Mouse (Mus musculus) brown adipose tissue, adult 24 weeks (tissue): ENCODE data around the gene Ppp1r15b. TPM values are rescaled to one million over a fixed set of nuclear protein-coding genes. Genes with fewer than 3 reads are reported as not detected.

Experiments
- H3K27ac ChIP-seq: fragments of 200-500 bp; replicated peaks from 2 replicates; pipeline ENCODE4 v1.5.1; 2012; ENCODE audit warnings: low read depth, mild to moderate bottlenecking, low read length
- H3K4me1 ChIP-seq: fragments of 200-500 bp; 2 replicates; pipeline ENCODE4 v1.6.1; 2012; ENCODE audit warnings: low read length, mixed read lengths; ENCODE audit not compliant: control insufficient read depth, insufficient read depth, insufficient read length
- H3K4me3 ChIP-seq: fragments of 200-500 bp; 2 replicates; pipeline ENCODE4 v1.5.1; 2012; ENCODE audit warnings: low read depth, mild to moderate bottlenecking, low read length, moderate library complexity; ENCODE audit not compliant: insufficient read depth
- polyA plus RNA-seq: library from polyadenylated mRNA; stranded (reverse); fragments of >200 nt; gene quantifications from 2 replicates; pipeline ENCODE4 v1.2.4, GENCODE M21; 2012; ENCODE audit not compliant: missing spikeins, insufficient read depth, insufficient read length

Ppp1r15b gene
- polyA plus RNA-seq, result 61.9 and 64.2 TPM in 2 replicates

DNA sequence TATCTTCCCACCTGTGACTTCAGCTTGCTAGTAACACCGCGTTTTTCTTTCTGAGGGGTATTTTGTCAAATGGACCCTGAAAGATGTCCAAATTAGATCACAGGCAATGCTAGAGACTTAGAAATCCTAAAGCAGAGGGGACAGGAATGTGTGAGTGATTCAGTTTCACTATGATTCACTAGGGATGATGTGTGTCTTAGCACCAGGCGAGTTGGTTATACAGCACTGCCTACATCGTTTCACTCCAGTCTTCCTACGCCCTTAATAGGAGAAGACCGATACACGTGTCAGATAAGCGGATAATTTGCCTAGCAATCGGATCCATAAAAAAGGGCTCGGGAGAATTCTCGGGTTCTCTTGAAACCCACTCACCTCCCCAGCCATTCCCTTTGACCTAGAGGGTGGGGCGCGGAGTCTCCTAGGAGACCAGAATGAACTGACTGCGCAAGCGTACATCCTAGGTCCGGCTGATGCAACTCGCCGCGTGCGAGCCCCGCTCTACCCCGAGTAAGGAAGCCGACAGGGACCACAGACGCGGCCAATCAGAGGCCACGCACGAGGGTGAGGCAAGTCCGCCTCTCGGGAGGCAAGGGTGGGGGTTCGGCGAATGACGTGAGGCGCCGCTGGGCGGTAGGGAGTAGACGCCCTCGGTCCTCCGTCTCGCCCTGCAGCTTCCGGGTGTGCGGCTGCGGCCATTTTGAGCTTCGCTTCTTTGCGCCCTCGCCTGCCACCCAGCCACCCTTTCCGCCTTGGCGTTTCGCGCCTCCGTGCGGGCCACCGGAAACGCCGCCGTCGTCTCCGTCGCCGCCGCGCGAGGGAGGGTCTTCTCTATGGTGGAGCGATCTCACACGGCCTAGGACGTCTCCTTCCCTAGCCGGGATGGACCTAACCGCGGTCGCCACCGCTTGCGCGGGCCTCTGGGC, at the start of gene Ppp1r15b:
Gene Ppp1r15b, plus strand, starts transcription at position 506 of the 923 bp plus-strand sequence.
- peak within 1 kb of the TSS; percentile 99 for H3K27ac ChIP-seq
- H3K4me1 ChIP-seq, result no peaks in the 10 kb centered on the region
- peak within 1 kb of the TSS; percentile 91 for H3K4me3 ChIP-seq

DNA sequence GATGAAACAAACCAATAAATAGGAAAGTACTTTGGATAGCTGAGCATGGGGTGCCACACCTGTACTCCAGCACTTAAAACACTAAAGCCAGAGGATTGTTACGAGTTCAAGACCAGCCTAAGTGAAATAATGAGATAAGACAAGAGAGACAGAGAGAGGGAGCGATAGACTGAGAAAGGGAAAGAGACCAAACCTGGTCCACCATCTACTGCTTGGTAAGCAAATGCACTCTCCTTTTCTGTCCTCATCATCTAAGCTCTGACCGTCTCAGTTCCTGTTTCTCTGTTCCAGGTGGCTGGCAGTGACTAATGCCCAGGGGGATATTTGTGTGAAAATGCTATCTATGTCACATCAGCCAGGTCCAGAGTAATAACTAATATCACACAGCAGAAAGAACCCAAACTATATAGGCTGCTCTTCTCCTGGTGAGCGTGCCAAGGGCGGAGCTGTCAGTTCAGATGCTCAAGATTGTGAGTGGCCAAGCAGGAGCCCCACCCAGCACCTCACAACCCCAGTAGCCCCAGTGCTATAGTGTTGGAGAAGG, 47.9 kb upstream of the Ppp1r15b start:
- Histone ChIP-seq H3K27ac (0 out of 2 replicates have a peak overlapping the region, but pooled peaks have one; percentile 41), H3K4me1 (no peaks in the 10 kb centered on the region)

GRCm38 (mm10) chr1:133083942-133084625, 46.9 kb upstream of the Ppp1r15b start:
- Histone ChIP-seq H3K4me1 (no peaks in the 10 kb centered on the region), H3K4me3 (no peak overlapping the region), H3K27ac (peak overlapping the region; percentile 41)

More for the DNA sequence above, 47.9 kb upstream of the Ppp1r15b start:
- H3K4me3 ChIP-seq, result no peak overlapping the region

GRCm38 (mm10) chr1:133084708-133085416, 46.1 kb upstream of the Ppp1r15b start:
- no peak overlapping the region for H3K4me3 ChIP-seq
- no peaks in the 10 kb centered on the region for H3K4me1 ChIP-seq
- no peak overlapping the region for H3K27ac ChIP-seq

- H3K27ac ChIP-seq, result no peak overlapping the region
- no peak overlapping the region for H3K4me3 ChIP-seq
These were observed 45.6 kb upstream of the Ppp1r15b start for GRCm38 (mm10) chr1:133085417-133085742.

DNA sequence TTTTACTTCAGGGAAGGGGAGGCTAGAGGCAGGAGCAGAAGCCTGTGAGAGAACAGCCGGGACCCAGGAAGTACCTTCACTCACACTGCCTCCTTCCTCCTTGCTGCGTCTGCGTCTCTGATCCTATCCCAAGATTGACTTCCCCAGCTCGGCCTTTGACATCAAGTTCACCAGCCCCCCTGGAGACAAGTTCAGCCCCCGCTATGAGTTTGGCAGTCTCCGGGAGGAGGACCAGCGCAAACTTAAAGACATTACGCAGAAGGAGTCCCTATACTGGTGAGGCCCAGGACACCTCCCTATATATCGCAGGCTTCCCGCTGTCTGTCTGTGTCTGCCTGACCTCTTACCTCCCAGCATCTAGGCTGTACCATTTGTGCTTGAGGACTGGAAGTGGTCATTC, 44.1 kb upstream of the Ppp1r15b start:
- no peak overlapping the region for H3K4me3 ChIP-seq
- no peaks in the 10 kb centered on the region for H3K4me1 ChIP-seq
- no peak overlapping the region for H3K27ac ChIP-seq

More at GRCm38 (mm10) chr1:133085417-133085742, 45.6 kb upstream of the Ppp1r15b start:
- H3K4me1 ChIP-seq, result no peaks in the 10 kb centered on the region

DNA sequence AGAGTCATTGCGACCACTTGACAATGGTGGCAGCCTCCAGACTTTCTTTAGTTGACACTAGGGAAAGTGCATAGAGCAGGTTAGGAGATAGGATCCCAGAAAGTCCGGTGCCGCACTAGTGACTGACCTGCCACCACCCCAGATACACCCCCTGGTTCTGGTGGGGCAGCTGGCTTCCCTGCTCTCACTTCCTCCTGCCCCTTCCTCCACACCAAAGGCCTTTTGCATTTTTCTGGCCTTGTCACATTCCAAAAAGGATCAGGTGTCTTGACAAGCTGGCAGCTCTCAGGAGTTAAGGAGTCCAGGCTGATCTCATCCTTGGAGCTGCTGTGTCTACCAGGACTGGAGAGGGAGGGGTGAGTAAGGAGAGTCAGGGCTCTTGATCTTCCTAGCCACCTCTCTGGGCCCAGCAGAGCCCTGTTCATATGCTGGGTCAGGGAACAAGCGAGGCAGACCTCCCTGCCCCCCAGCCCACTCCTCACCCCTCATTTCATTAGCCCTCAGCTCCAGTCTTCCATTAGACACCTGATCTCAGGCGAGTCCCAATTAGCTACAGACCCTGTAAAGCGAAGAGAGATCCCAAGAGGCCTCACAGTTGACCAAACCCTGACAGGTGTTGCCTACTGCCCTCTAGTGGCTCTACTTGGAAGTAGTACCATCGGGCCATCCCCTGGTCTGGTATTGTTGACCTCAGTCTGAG, 43.6 kb upstream of the Ppp1r15b start:
- Histone ChIP-seq H3K27ac (no peak overlapping the region), H3K4me1 (no peaks in the 10 kb centered on the region), H3K4me3 (no peak overlapping the region)

DNA sequence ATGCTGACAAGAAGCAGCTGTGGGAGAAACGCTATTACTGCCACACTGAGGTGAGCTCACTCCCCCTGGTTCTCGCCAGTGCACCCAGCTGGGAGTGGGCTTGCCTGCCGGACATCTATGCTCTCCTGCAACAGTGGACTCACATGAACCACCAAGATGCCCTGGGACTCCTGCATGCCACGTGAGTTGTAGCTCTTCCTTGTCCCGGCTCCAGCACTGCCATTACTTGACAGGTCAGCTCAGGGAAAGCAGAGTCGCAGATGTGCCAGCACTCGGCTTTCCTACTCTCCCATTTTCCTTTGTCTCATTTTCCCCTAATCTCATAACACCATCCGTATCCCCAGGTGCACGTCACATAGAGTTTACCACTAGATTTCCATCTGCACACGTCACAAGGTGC, 42.7 kb upstream of the Ppp1r15b start:
- Histone ChIP-seq H3K27ac (no peak overlapping the region), H3K4me1 (no peaks in the 10 kb centered on the region), H3K4me3 (no peak overlapping the region)

GRCm38 (mm10) chr1:133089415-133089814, 41.5 kb upstream of the Ppp1r15b start:
- Histone ChIP-seq H3K4me3 (no peak overlapping the region), H3K27ac (no peak overlapping the region), H3K4me1 (no peaks in the 10 kb centered on the region)

DNA sequence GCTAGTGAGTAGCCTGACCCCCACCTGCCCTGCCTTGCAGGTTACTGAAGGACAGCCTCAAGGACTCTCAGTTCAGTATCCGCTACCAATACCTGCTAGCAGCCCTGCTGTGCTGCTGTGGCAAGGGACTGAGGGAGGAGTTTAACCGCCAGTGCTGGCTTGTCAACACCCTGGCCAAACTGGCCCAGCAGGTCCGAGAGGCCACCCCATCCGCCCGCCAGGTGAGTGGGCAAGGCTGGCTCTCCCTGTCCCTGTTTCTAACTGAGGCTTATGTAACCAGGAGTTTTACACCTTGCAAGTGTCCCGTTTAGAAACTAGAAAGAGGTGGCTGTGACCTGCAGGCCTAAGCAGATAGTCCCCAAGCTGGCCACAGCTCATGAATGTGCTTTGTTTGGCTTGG, 40.3 kb upstream of the Ppp1r15b start:
- Histone ChIP-seq H3K27ac (no peak overlapping the region), H3K4me3 (no peak overlapping the region)

DNA sequence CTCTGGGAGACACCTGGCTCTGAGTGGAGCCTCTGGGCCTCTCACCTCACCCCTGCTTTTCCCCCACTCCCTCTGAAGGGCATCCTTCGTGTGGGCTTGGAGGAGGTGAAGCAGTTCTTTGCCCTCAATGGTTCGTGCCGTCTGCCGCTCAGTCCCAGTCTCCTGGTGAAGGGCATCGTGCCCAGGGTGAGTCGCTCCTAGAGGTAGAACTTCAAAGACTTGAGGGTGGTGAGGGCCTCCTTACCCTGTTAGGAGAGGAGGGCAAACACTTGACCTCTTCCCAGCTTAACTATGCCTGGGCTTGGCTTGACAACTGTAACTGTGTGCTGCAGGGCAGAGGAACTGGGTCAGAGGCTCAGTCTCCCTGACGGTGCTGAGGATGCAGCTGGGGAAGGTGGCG, 39.5 kb upstream of the Ppp1r15b start:
- no peaks in the 10 kb centered on the region for H3K4me1 ChIP-seq
- no peak overlapping the region for H3K27ac ChIP-seq
- no peak overlapping the region for H3K4me3 ChIP-seq

More for the DNA sequence above, 40.3 kb upstream of the Ppp1r15b start:
- no peaks in the 10 kb centered on the region for H3K4me1 ChIP-seq

DNA sequence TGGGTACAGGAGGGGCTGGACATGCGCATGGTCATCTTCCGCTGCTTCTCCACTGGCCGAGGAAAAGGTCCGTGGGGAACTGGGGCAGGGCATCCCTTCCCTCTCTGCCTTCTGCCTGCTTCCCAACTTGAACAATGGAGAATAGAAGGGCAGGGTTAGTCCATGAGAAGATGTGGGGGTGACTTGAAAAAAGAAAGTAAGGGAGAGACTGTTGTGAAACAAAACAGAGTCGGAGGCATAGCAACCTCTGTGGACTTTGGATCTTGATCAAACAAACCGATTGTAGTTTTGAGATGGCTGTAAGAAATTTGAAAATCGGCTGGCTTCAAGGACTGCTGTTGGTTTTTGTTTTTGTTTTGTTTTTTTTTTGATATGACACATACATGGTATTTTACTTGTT, 37.2 kb upstream of the Ppp1r15b start:
- no peaks in the 10 kb centered on the region for H3K4me1 ChIP-seq
- H3K4me3 ChIP-seq, result no peak overlapping the region
- H3K27ac ChIP-seq, result no peak overlapping the region

GRCm38 (mm10) chr1:133100980-133101798, 29.8 kb upstream of the Ppp1r15b start:
- Histone ChIP-seq H3K4me1 (no peaks in the 10 kb centered on the region), H3K27ac (no peak overlapping the region), H3K4me3 (no peak overlapping the region)

DNA sequence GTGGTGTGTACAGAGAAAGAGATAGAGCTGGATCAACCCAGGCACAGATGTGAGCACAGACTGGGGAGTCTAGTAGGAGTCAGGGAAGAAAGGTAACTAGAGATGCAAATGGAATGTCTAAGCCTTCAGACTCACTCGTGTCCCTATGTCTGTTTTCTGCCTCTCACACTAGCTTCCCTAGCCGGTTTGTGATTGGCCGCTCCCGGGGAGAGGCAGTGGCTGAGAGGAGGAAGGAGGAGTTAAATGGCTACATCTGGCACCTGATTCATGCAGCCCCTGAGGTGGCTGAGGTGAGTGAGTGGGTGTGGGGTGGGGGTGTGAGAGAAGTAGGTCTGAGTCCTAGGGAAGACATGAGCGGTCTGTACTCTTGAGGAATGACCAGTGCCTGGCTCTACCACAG, 28.8 kb upstream of the Ppp1r15b start:
- Histone ChIP-seq H3K4me3 (no peak overlapping the region), H3K4me1 (no peaks in the 10 kb centered on the region), H3K27ac (no peak overlapping the region)
